Mouse (Mus musculus): ENCODE data around the gene Brms1l.
"Not testable (repeated sequence)": the region's sequence is repeated elsewhere in the genome, so short reads cannot be mapped to it uniquely, and the experiment has no call there.

Brms1l gene

GRCm38 (mm10) chr12:55836199-55836951 is at the start of gene Brms1l:
Gene Brms1l (plus strand): TSS chr12:55836324.
- in situ Hi-C loops (cut with MboI; ENCODE audit: low sequenced_read_pairs): no loop called here

- in situ Hi-C loops (cut with MboI; ENCODE audit: low sequenced_read_pairs): not testable (repeated sequence)
Measured at GRCm38 (mm10) chr12:55794485-55794884, 41.6 kb upstream of the Brms1l start.

- in situ Hi-C loops (cut with MboI; ENCODE audit: low sequenced_read_pairs): no loop called here
Measured at GRCm38 (mm10) chr12:55797103-55797502, 39.0 kb upstream of the Brms1l start.

GRCm38 (mm10) chr12:55798745-55799144 is 37.4 kb upstream of the Brms1l start:
- in situ Hi-C loops (cut with MboI; ENCODE audit: low sequenced_read_pairs): no loop called here

- in situ Hi-C loops (cut with MboI; ENCODE audit: low sequenced_read_pairs): no loop called here
Measured at GRCm38 (mm10) chr12:55800144-55800543, 36.0 kb upstream of the Brms1l start.

GRCm38 (mm10) chr12:55801131-55801530 is 35.0 kb upstream of the Brms1l start:
- in situ Hi-C loops (cut with MboI; ENCODE audit: low sequenced_read_pairs): no loop called here

GRCm38 (mm10) chr12:55805035-55805434 is 31.1 kb upstream of the Brms1l start:
- in situ Hi-C loops (cut with MboI; ENCODE audit: low sequenced_read_pairs): no loop called here

- in situ Hi-C loops (cut with MboI; ENCODE audit: low sequenced_read_pairs): no loop called here
Measured at GRCm38 (mm10) chr12:55816488-55816887, 19.6 kb upstream of the Brms1l start.

GRCm38 (mm10) chr12:55820119-55820660 is 15.9 kb upstream of the Brms1l start:
- in situ Hi-C loops (cut with MboI; ENCODE audit: low sequenced_read_pairs): no loop called here

- in situ Hi-C loops (cut with MboI; ENCODE audit: low sequenced_read_pairs): no loop called here
Measured at GRCm38 (mm10) chr12:55820661-55821314, 15.3 kb upstream of the Brms1l start, which contains the start of gene Ralgapa1. Gene Ralgapa1 (minus strand): TSS chr12:55821167.

- in situ Hi-C loops (cut with MboI; ENCODE audit: low sequenced_read_pairs): no loop called here
Measured at GRCm38 (mm10) chr12:55824027-55824426, 12.1 kb upstream of the Brms1l start.

GRCm38 (mm10) chr12:55825537-55825936 is 10.6 kb upstream of the Brms1l start:
- in situ Hi-C loops (cut with MboI; ENCODE audit: low sequenced_read_pairs): loop anchor here (5.0 kb wide), 1 partner anchor 48 kb away; no protein-coding TSS in a partner anchor

GRCm38 (mm10) chr12:55831101-55831500 is 5.0 kb upstream of the Brms1l start:
- in situ Hi-C loops (cut with MboI; ENCODE audit: low sequenced_read_pairs): no loop called here

GRCm38 (mm10) chr12:55832961-55833360 is 3.2 kb upstream of the Brms1l start:
- in situ Hi-C loops (cut with MboI; ENCODE audit: low sequenced_read_pairs): no loop called here

GRCm38 (mm10) chr12:55833906-55834625 is 2.1 kb upstream of the Brms1l start:
- in situ Hi-C loops (cut with MboI; ENCODE audit: low sequenced_read_pairs): no loop called here

GRCm38 (mm10) chr12:55834891-55835290 is 1.2 kb upstream of the Brms1l start:
- in situ Hi-C loops (cut with MboI; ENCODE audit: low sequenced_read_pairs): no loop called here

- in situ Hi-C loops (cut with MboI; ENCODE audit: low sequenced_read_pairs): no loop called here
Measured at GRCm38 (mm10) chr12:55835857-55836198, 296 bp upstream of the Brms1l start.

- in situ Hi-C loops (cut with MboI; ENCODE audit: low sequenced_read_pairs): no loop called here
Measured at GRCm38 (mm10) chr12:55837495-55837894, 1.4 kb downstream of the Brms1l start.

GRCm38 (mm10) chr12:55846741-55847140 is 10.6 kb downstream of the Brms1l start:
- in situ Hi-C loops (cut with MboI; ENCODE audit: low sequenced_read_pairs): no loop called here

- in situ Hi-C loops (cut with MboI; ENCODE audit: low sequenced_read_pairs): no loop called here
Measured at GRCm38 (mm10) chr12:55847851-55848250, 11.7 kb downstream of the Brms1l start.

GRCm38 (mm10) chr12:55850650-55851049 is 14.5 kb downstream of the Brms1l start:
- in situ Hi-C loops (cut with MboI; ENCODE audit: low sequenced_read_pairs): no loop called here

Measured in CH12F3 (cell line).